Mouse (Mus musculus) forebrain, embryonic 10.5 days (tissue): ENCODE data around the gene Rpl28. TPM values are rescaled to one million over a fixed set of nuclear protein-coding genes. Genes with fewer than 3 reads are reported as not detected.

Source experiments
- DNase-seq: peaks from one replicate; pipeline ENCODE4 v3.0.0-alpha.2; 2017; ENCODE audit warnings: low spot score; ENCODE audit errors: extremely low spot score
- H3K27ac ChIP-seq: fragments of 300-500 bp; sonication (generic); 2 replicates; pipeline ENCODE4 v1.5.1; 2016; ENCODE audit warnings: mild to moderate bottlenecking
- H3K27me3 ChIP-seq: fragments of 300-500 bp; sonication (generic); 2 replicates; pipeline ENCODE4 v1.6.1; 2016; ENCODE audit warnings: mild to moderate bottlenecking; ENCODE audit not compliant: poor library complexity, severe bottlenecking
- H3K36me3 ChIP-seq: fragments of 300-500 bp; sonication (generic); replicated peaks from 2 replicates; pipeline ENCODE4 v1.6.1; 2016; ENCODE audit warnings: mild to moderate bottlenecking, moderate library complexity
- H3K4me1 ChIP-seq: fragments of 300-500 bp; sonication (generic); 2 replicates; pipeline ENCODE4 v1.6.1; 2016
- H3K4me3 ChIP-seq: fragments of 300-500 bp; sonication (generic); 2 replicates; pipeline ENCODE4 v1.5.1; 2016; ENCODE audit warnings: mild to moderate bottlenecking, moderate library complexity
- H3K9me3 ChIP-seq: fragments of 300-500 bp; sonication (generic); 2 replicates; pipeline ENCODE4 v1.6.1; 2016; ENCODE audit warnings: mild to moderate bottlenecking, moderate library complexity
- WGBS: fragments of 180-500 bp; shearing (Covaris S2); methylation state at CpG from one replicate; pipeline ENCODE4 v1.1.7; 2016; 5-methylcytosine and 5-hydroxymethylcytosine counted together
- polyA plus RNA-seq: library from polyadenylated mRNA; unstranded; fragments of >200 nt; fragmentation: Nextera tagmentation; extraction: Ambion mirVana; gene quantifications from 2 replicates; pipeline ENCODE4 v1.2.1, GENCODE M21; 2016

Rpl28 gene
- polyA plus RNA-seq, 1 experiment from 2014 or later, result 397 TPM

- Histone ChIP-seq H3K27ac (no peak overlapping the region), H3K27me3 (peaks cover 10% of the 10 kb centered on the region), H3K36me3 (no peaks in the 10 kb centered on the region), H3K9me3 (no peaks in the 10 kb centered on the region), H3K4me3 (peak overlapping the region; percentile 7; the same call in 1 of the 2 replicates), H3K4me1 (peaks cover 33% of the 10 kb centered on the region)
- 7% methylated on average over 4 of the region's 4 CpGs for WGBS
- DNase-seq, result no peak
These were observed 27.5 kb upstream of the Rpl28 start for GRCm38 (mm10) chr7:4764946-4765710.

- H3K9me3 ChIP-seq, result peaks cover under 1% of the 10 kb centered on the region; the same call in 1 of the 2 replicates
- 77% methylated on average over 4 of the region's 5 CpGs for whole genome bisulfite sequencing
- no peaks in the 10 kb centered on the region for H3K36me3 ChIP-seq
- peaks cover 9% of the 10 kb centered on the region for H3K4me1 ChIP-seq
- H3K4me3 ChIP-seq, result no peak within 1 kb of the TSS
- peaks cover 50% of the 10 kb centered on the region for H3K27me3 ChIP-seq
- H3K27ac ChIP-seq, result no peak within 1 kb of the TSS
- DNase-seq, result no peak
These were observed 21.5 kb upstream of the Rpl28 start, which contains the start of gene Fam71e2 for GRCm38 (mm10) chr7:4771202-4771601. Gene Fam71e2 (minus strand): TSS chr7:4771302.

- Histone ChIP-seq H3K36me3 (no peaks in the 10 kb centered on the region), H3K27ac (no peak overlapping the region), H3K27me3 (peaks cover 79% of the 10 kb centered on the region), H3K9me3 (peaks cover 4% of the 10 kb centered on the region; the same call in 1 of the 2 replicates), H3K4me1 (peaks cover 31% of the 10 kb centered on the region), H3K4me3 (no peak overlapping the region)
- DNase-seq, result no peak
- WGBS, result 59% methylated on average over 10 of the region's 10 CpGs
These were observed 16.5 kb upstream of the Rpl28 start for GRCm38 (mm10) chr7:4776131-4776530.

- Histone ChIP-seq H3K27ac (no peak overlapping the region), H3K36me3 (no peaks in the 10 kb centered on the region), H3K4me3 (peak overlapping the region; percentile 41), H3K27me3 (peaks cover 86% of the 10 kb centered on the region), H3K9me3 (peaks cover 4% of the 10 kb centered on the region; the same call in 1 of the 2 replicates), H3K4me1 (peaks cover 36% of the 10 kb centered on the region)
- peak; percentile 82 for DNase-seq
- 1% methylated on average over 41 of the region's 56 CpGs for WGBS
These were observed 15.5 kb upstream of the Rpl28 start for GRCm38 (mm10) chr7:4776861-4777830.

GRCm38 (mm10) chr7:4777851-4778637 is 14.6 kb upstream of the Rpl28 start:
- H3K4me3 ChIP-seq, result peak overlapping the region; percentile 41
- H3K27ac ChIP-seq, result no peak overlapping the region; the same call in 1 of the 2 replicates
- WGBS, result 3% methylated on average over 20 of the region's 20 CpGs
- peaks cover 4% of the 10 kb centered on the region; the same call in 1 of the 2 replicates for H3K9me3 ChIP-seq
- no peak for DNase-seq
- no peaks in the 10 kb centered on the region for H3K36me3 ChIP-seq
- H3K4me1 ChIP-seq, result peaks cover 36% of the 10 kb centered on the region
- peaks cover 95% of the 10 kb centered on the region for H3K27me3 ChIP-seq

GRCm38 (mm10) chr7:4779921-4780320 is 12.8 kb upstream of the Rpl28 start:
- 43% methylated on average over 5 of the region's 5 CpGs for WGBS
- Histone ChIP-seq H3K27me3 (peaks cover 87% of the 10 kb centered on the region), H3K4me1 (peaks cover 36% of the 10 kb centered on the region), H3K27ac (no peak overlapping the region), H3K4me3 (no peak overlapping the region), H3K9me3 (peaks cover 4% of the 10 kb centered on the region; the same call in 1 of the 2 replicates), H3K36me3 (no peaks in the 10 kb centered on the region)
- DNase-seq, result no peak

DNA sequence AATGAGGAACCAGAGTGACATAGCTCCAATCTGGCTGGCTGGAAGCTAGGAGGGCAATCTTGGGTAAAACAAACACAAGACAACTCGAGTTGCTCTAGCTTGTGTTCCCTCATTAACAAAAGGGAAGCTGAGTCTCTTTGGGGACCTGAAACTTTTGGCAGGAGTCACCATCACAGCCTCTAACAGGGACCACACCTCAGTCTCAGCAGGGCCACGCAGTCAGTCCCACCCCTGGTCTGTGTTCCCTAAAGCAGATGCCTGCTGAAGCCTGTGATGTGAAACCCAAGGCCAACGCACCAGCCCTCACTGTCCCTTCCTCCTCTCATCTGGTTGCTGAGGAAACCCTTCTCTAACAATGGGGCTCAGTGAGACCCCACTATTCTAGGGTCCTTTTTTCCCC is 10.5 kb upstream of the Rpl28 start:
- H3K9me3 ChIP-seq, result no peaks in the 10 kb centered on the region
- DNase-seq, result no peak
- H3K27ac ChIP-seq, result no peak overlapping the region
- peaks cover 75% of the 10 kb centered on the region for H3K27me3 ChIP-seq
- no peak overlapping the region for H3K4me3 ChIP-seq
- peaks cover 31% of the 10 kb centered on the region for H3K4me1 ChIP-seq
- H3K36me3 ChIP-seq, result no peaks in the 10 kb centered on the region
- 60% methylated on average over 3 of the region's 3 CpGs for WGBS

- peaks cover 75% of the 10 kb centered on the region for H3K27me3 ChIP-seq
- no peak within 1 kb of the TSS for H3K4me3 ChIP-seq
- H3K27ac ChIP-seq, result 0 out of 2 replicates have a peak within 1 kb of the TSS, but pooled peaks have one; percentile 44
- H3K9me3 ChIP-seq, result no peaks in the 10 kb centered on the region
- no peak for DNase-seq
- H3K4me1 ChIP-seq, result peaks cover 25% of the 10 kb centered on the region
- 70% methylated on average over 2 of the region's 2 CpGs for whole genome bisulfite sequencing
- no peaks in the 10 kb centered on the region for H3K36me3 ChIP-seq
These were observed 9.9 kb upstream of the Rpl28 start, which contains the start of the genes Il11 and Tmem190 for GRCm38 (mm10) chr7:4782759-4783158. Gene Il11 (minus strand): TSS chr7:4782859. Gene Tmem190 (plus strand): TSS chr7:4782937.

DNA sequence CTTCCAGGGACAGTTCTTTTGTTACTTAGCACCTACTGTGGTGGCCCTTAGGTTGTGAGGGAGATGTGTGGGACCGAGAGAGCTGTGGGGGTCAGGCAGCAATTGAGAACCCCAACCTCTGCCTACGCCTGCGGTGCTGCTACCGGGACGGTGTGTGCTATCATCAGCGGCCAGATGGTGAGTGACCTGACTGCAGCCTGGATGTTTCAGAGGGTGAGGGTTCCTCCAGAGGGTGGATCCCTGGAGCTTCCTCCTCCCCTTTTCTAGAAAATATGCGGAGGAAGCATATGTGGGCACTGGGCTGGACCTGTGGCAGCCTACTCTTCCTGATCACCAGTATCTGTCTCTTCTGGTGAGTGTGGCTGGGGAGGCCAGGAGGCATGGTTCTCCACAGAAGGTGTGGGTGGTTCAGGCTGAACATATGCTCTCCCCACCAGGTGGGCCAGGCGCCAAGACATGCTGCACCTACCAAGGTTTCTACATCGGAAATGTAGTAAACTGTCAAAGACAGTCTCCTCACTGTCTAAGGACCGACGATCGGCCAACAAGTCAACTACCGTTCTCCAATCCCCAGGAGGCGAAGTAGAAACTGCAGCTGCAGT is 8.9 kb upstream of the Rpl28 start:
- Histone ChIP-seq H3K9me3 (no peaks in the 10 kb centered on the region), H3K36me3 (no peaks in the 10 kb centered on the region), H3K4me1 (peaks cover 22% of the 10 kb centered on the region), H3K4me3 (no peak overlapping the region), H3K27ac (no peak overlapping the region), H3K27me3 (peaks cover 75% of the 10 kb centered on the region)
- 86% methylated on average over 14 of the region's 14 CpGs for WGBS
- no peak for DNase-seq

- Histone ChIP-seq H3K27ac (peak overlapping the region; percentile 91), H3K27me3 (peaks cover 50% of the 10 kb centered on the region), H3K36me3 (peaks cover 5% of the 10 kb centered on the region), H3K9me3 (no peaks in the 10 kb centered on the region), H3K4me3 (peak overlapping the region; percentile 67), H3K4me1 (peaks cover 18% of the 10 kb centered on the region)
- DNase-seq, result peak; percentile 76
- 3% methylated on average over 63 of the region's 64 CpGs for WGBS
These were observed 3.9 kb upstream of the Rpl28 start for GRCm38 (mm10) chr7:4788499-4789435.

GRCm38 (mm10) chr7:4789436-4789935 is 3.2 kb upstream of the Rpl28 start, which contains the start of gene Tmem238:
Gene Tmem238 (minus strand): TSS chr7:4789656.
- Histone ChIP-seq H3K27ac (peak within 1 kb of the TSS; percentile 91), H3K9me3 (no peaks in the 10 kb centered on the region), H3K27me3 (peaks cover 50% of the 10 kb centered on the region), H3K4me3 (peak within 1 kb of the TSS; percentile 67), H3K4me1 (peaks cover 25% of the 10 kb centered on the region), H3K36me3 (peaks cover 12% of the 10 kb centered on the region)
- no peak for DNase-seq
- WGBS, result 7% methylated on average over 40 of the region's 40 CpGs
